Mouse (Mus musculus) erythroblast, embryonic 14.5 days (primary cell): ENCODE results near the gene Rps15. TPM values are rescaled to one million over a fixed set of nuclear protein-coding genes. Genes with fewer than 3 reads are reported as not detected.

Experiments
- H3K27me3 ChIP-seq: 2 replicates; pipeline ENCODE4 v1.6.1; 2012; ENCODE audit warnings: inconsistent platforms; ENCODE audit not compliant: control insufficient read depth
- H3K36me3 ChIP-seq: 2 replicates; pipeline ENCODE4 v1.6.1; 2012; ENCODE audit warnings: mild to moderate bottlenecking, inconsistent platforms; ENCODE audit not compliant: control insufficient read depth
- H3K4me1 ChIP-seq: 2 replicates; pipeline ENCODE4 v1.6.1; 2012; ENCODE audit warnings: inconsistent platforms; ENCODE audit not compliant: control insufficient read depth
- H3K4me3 ChIP-seq: replicated peaks from 2 replicates; pipeline ENCODE3; 2012; ENCODE audit warnings: moderate library complexity, mild to moderate bottlenecking, inconsistent platforms
- H3K9me3 ChIP-seq: 2 replicates; pipeline ENCODE4 v1.6.1; 2012; ENCODE audit warnings: low read length, inconsistent platforms, mixed read lengths; ENCODE audit not compliant: control insufficient read depth
- GATA1 ChIP-seq: IDR thresholded peaks from 2 replicates; pipeline ENCODE4 v1.6.1; 2012; ENCODE audit warnings: low read length, inconsistent platforms, mixed read lengths
- TAL1 ChIP-seq: IDR thresholded peaks from 3 replicates; pipeline ENCODE4 v1.6.1; 2012; ENCODE audit warnings: low read length, inconsistent platforms, mixed read lengths
- polyA plus RNA-seq: library from polyadenylated mRNA; stranded (reverse); fragments of >175 nt; gene quantifications from 2 replicates; pipeline ENCODE4 v1.2.3, GENCODE M21; 2012

Gene Rps15
- polyA plus RNA-seq, 1 experiment, result 998 TPM

DNA sequence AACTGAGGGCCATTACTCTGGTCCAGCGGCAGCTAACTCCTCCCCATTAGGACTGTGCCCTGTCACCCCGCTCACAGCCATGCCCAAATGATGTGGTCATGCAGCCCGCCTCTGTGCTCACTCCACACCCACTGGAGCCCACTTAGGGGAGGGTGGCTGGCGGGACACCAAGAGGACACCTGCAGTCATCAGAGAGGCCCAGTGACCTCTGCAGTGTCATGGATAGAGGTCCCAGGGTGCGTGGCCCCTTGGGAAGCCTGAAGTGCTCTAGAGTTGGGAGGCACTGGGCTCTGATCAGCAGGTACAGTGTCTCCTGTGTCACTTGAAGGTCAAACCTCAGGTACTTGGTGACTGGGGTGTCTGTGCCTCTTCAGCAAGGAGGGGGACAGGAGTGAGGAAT lies 4.6 kb downstream of the Rps15 start:
- Histone ChIP-seq H3K4me1 (peaks cover 57% of the 10 kb centered on the region), H3K9me3 (no peaks in the 10 kb centered on the region), H3K27me3 (peaks cover 61% of the 10 kb centered on the region), H3K36me3 (peaks cover 24% of the 10 kb centered on the region), H3K4me3 (no peak overlapping the region)
- TF ChIP-seq TAL1, result no peak
- no peak for TF ChIP-seq GATA1

DNA sequence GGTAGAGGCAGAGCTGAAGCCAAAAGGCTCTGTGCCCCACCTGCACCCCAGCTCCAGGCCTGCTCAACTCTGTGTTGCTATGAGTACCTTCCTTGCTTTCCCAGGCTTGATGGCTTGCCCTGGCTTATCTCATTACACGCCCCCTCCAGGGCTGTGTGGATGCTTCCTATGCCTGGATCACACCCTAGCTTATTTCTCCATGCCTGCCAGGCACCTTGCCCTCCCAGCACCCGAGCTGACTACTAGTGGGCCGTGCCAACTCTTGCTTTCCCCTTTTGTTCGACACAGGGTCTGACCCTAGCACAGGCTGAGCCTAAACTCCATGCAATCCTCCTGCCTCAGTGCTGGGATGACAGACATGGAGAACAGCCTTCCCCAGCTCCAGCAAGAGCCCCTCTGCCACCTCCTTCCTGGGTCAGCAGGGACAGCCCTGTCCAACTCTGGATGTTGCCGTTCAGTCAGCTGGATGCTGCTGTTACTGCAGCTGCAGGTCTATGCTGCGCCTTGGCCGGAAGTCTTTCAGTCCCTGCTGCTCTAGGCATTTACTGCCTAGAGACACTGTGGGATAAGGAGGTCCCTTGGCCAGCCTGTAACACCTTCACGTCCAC lies 5.4 kb downstream of the Rps15 start:
- no peak overlapping the region for H3K4me3 ChIP-seq
- peaks cover 69% of the 10 kb centered on the region for H3K27me3 ChIP-seq
- H3K4me1 ChIP-seq, result peaks cover 58% of the 10 kb centered on the region
- H3K36me3 ChIP-seq, result peaks cover 24% of the 10 kb centered on the region
- H3K9me3 ChIP-seq, result no peaks in the 10 kb centered on the region
- TF ChIP-seq GATA1 (no peak), TAL1 (no peak)

DNA sequence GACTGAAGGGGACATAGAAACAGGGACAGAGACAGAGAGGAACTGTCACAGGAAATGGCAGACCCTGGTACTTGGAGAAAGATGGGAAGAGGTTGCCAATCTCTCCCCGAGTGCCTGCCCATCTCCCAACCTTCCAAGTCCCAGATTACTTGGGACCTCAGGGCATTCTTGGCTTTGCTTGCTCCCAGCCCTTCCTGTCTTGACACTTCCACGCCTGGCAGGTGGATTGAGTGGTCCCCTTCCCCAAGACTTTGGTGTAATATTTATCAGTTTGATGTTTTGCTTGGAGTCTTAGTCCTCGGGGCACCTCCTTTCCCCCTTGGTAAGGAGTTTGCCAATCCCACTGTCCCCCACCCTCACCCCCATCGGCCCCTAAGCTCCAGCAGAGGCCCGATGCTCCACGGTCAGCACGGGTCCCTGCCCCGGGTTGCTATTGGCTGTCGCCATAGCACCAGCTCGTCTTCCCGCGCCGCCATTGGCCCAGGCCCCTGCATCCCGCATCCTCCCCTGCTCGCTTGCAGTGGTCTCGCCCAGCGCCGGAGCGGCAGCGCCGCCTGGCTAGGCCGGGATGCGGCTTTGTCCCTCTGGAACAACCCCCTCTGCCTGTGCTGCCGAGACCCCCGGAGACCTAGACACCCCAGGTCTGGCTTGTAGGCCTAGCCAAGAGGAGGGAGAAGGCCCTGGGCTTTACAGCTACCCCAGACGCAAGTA lies 6.5 kb downstream of the Rps15 start:
- H3K4me1 ChIP-seq, result peaks cover 47% of the 10 kb centered on the region
- peaks cover 15% of the 10 kb centered on the region for H3K36me3 ChIP-seq
- H3K27me3 ChIP-seq, result peaks cover 78% of the 10 kb centered on the region
- H3K4me3 ChIP-seq, result no peak overlapping the region
- TF ChIP-seq GATA1 (no peak), TAL1 (no peak)
- no peaks in the 10 kb centered on the region for H3K9me3 ChIP-seq

DNA sequence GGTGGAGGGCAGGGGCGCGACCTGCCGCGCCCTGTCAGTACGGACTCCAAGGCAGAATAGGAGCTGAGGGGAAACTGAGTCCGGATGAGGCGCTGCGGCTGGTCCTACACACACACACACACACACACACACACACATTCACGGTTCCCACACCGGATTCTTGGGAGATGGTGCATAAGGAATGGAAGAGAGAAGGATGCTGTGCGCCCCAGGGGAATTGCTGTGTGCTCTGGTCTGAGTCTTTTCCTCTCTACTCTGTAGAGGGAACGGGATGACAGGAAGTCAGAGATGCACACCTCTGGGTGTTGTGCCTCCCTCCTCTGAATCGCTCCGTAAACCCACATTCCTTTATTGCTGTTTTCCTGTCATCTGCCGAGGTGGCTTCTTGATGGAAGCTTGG lies 7.0 kb downstream of the Rps15 start:
- TF ChIP-seq GATA1 (no peak), TAL1 (no peak)
- Histone ChIP-seq H3K27me3 (peaks cover 84% of the 10 kb centered on the region), H3K4me1 (peaks cover 41% of the 10 kb centered on the region), H3K36me3 (peaks cover 9% of the 10 kb centered on the region), H3K4me3 (no peak overlapping the region), H3K9me3 (no peaks in the 10 kb centered on the region)

DNA sequence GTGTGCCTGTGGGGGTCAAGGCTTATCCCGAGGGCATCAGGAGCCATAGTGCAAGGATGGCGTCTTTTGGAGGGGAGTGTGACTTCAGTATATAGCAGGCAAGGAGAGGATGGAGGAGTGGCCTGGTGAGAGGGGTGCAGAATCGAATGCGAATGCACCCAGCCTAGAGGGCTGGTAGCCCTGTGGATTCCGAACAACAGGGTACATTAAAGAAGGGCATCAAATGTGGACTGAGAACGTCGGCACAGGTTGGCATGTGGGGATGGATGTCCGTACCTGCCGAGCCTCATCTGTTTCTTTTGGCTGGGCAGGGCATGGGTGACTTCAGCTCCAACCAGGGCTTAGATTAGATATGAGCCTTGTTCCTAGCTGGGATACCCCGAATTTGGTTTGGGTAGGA lies 7.6 kb downstream of the Rps15 start:
- no peak for TF ChIP-seq GATA1
- no peak for TF ChIP-seq TAL1
- Histone ChIP-seq H3K4me1 (peaks cover 39% of the 10 kb centered on the region), H3K4me3 (no peak overlapping the region), H3K27me3 (peaks cover 89% of the 10 kb centered on the region), H3K36me3 (peaks cover 4% of the 10 kb centered on the region), H3K9me3 (peaks cover 1% of the 10 kb centered on the region)

DNA sequence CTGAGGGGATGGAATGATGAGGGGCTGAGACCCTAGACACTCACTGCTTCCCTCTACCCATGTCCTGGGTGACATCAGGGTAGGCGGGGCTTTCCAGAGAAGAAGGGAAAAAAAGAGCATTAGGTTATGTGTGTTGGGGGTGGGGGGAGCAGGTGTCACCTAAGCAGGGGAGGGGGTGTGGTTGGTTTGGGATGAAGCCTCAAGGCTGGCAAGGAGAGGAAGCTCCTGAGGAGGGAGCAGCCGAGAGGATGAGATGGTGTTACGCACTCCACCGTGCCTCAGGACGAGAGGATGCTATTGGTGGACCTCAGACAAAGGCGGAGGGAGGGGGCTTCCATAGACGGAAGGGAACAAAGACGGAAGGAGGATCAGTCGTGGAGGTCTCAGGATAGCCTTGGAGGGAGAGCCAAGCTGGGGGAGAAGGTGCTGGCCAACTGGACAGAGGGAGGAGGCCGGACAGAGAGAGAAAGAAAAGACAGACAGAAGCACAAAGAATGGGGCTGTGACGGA lies 8.5 kb downstream of the Rps15 start:
- TF ChIP-seq GATA1 (no peak), TAL1 (no peak)
- H3K36me3 ChIP-seq, result no peaks in the 10 kb centered on the region
- no peak overlapping the region for H3K4me3 ChIP-seq
- H3K9me3 ChIP-seq, result peaks cover 8% of the 10 kb centered on the region
- peaks cover 33% of the 10 kb centered on the region for H3K4me1 ChIP-seq
- peaks cover 98% of the 10 kb centered on the region for H3K27me3 ChIP-seq

DNA sequence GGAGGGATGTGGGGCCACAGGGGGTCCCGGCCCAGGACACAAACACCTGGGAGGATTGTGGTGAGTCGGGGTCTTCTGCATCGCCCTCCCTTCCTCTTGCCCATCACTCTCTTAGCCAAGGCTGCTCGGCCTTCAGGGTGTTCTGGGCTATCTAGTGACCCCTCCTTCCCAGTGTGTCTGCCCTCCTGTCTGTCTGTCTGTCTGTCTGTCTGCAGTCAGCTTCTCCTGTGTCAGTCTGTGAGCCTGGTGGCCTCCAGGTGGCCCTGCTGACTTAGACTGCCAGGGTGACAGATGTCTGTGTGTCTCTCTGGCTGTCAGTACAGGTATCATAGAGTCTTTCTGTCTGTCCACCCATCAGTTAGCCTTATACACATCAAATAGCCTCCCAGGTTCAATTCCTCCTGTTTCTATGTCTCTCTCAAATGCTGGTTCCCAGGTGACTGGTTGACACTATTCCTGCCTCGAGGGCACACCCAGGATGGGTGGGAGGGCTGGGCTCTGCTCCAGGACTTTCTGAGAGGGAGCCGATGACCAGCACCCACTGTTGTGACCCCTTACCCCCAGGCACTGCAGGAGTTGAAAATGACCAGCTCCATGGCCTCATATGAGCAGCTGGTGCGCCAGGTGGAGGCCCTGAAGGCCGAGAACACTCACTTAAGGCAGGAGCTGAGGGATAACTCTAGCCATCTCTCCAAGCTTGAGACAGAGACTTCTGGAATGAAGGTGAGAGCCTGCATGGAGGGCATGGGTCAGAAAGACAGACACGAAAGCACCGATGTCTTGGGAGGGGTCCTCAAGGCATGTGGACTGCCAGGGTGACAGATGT lies 9.2 kb downstream of the Rps15 start:
- H3K4me1 ChIP-seq, result peaks cover 27% of the 10 kb centered on the region
- no peak for TF ChIP-seq GATA1
- TF ChIP-seq TAL1, result no peak
- H3K27me3 ChIP-seq, result peaks cover 99% of the 10 kb centered on the region
- peaks cover 8% of the 10 kb centered on the region for H3K9me3 ChIP-seq
- H3K4me3 ChIP-seq, result no peak overlapping the region
- H3K36me3 ChIP-seq, result no peaks in the 10 kb centered on the region

DNA sequence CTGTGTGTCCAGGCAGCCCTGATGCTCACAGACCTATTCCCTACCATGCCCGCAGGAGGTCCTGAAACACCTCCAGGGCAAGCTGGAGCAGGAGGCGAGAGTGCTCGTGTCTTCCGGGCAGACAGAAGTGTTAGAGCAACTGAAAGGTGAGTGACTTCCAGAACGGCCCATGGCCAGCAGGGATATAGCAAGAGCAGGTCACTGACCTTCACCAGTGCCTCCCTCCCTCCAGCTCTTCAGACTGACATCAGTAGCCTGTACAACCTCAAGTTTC lies 9.8 kb downstream of the Rps15 start:
- peaks cover 21% of the 10 kb centered on the region for H3K4me1 ChIP-seq
- no peak overlapping the region for H3K4me3 ChIP-seq
- H3K9me3 ChIP-seq, result peaks cover 8% of the 10 kb centered on the region
- TF ChIP-seq TAL1, result no peak
- no peak for TF ChIP-seq GATA1
- H3K27me3 ChIP-seq, result peaks cover 99% of the 10 kb centered on the region
- no peaks in the 10 kb centered on the region for H3K36me3 ChIP-seq

DNA sequence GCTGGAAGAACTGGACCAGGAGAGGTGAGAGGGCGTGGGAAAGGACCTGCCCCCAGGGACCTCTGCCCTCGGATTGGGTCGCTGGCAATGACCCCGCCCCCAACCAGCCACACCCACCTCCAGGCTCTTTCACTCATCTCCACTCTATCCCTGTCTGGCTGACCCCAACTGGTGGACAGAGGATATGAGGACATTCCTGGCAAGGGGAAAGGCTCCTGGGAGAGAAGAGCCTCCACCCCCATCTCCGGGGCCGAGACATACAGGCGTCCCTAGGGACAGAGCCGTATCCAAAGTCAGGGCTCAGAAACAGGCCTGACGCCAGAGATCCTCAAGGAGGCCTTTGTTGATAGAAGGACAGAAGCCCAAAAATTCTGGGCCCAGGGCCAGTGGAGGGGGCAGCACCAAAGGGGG lies 10.2 kb downstream of the Rps15 start:
- TF ChIP-seq TAL1 (no peak), GATA1 (no peak)
- Histone ChIP-seq H3K36me3 (no peaks in the 10 kb centered on the region), H3K27me3 (peaks cover 99% of the 10 kb centered on the region), H3K9me3 (peaks cover 8% of the 10 kb centered on the region), H3K4me1 (peaks cover 16% of the 10 kb centered on the region), H3K4me3 (no peak overlapping the region)
